Mouse (Mus musculus) olfactory bulb, adult 2 months (tissue): ENCODE measurements around the gene Atg101. TPM values are rescaled to one million over a fixed set of nuclear protein-coding genes. Genes with fewer than 3 reads are reported as not detected.

Experiments used
- H3K27ac ChIP-seq: fragments of 200-500 bp; 2 replicates; pipeline ENCODE4 v1.5.1; 2012; ENCODE audit warnings: low read depth, low read length; ENCODE audit not compliant: insufficient read depth
- H3K4me1 ChIP-seq: fragments of 200-500 bp; 2 replicates; pipeline ENCODE4 v1.6.1; 2012; ENCODE audit warnings: low read length; ENCODE audit not compliant: control insufficient read depth, insufficient read depth
- H3K4me3 ChIP-seq: fragments of 200-500 bp; 2 replicates; pipeline ENCODE4 v1.5.1; 2012; ENCODE audit warnings: mild to moderate bottlenecking, low read depth, low read length, moderate library complexity; ENCODE audit not compliant: insufficient read depth
- CTCF ChIP-seq: fragments of 200-500 bp; IDR thresholded peaks from 2 replicates; pipeline ENCODE4 v1.5.1; 2012; ENCODE audit warnings: low read depth, mild to moderate bottlenecking, low read length, moderate library complexity; ENCODE audit not compliant: insufficient read depth
- POLR2A ChIP-seq: fragments of 200-500 bp; IDR thresholded peaks from 2 replicates; pipeline ENCODE4 v1.6.1; 2012; ENCODE audit warnings: mild to moderate bottlenecking, low read depth, low read length, moderate library complexity; ENCODE audit not compliant: insufficient read depth
- WGBS: fragments of 180-500 bp; shearing (Covaris S2); methylation state at CpG from one replicate; pipeline ENCODE4 v1.1.7; 2018; 5-methylcytosine and 5-hydroxymethylcytosine counted together
- polyA plus RNA-seq: library from polyadenylated mRNA; stranded (reverse); fragments of >200 nt; gene quantifications from 2 replicates; pipeline ENCODE4 v1.2.4, GENCODE M21; 2012; ENCODE audit warnings: low replicate concordance; ENCODE audit not compliant: missing spikeins, insufficient read depth, insufficient read length

The Atg101 gene
- polyA plus RNA-seq, 1 experiment, result not detected

GRCm38 (mm10) chr15:101241236-101241635, 42.8 kb upstream of the Atg101 start:
- 26% methylated on average over 9 of the region's 9 CpGs for WGBS

DNA sequence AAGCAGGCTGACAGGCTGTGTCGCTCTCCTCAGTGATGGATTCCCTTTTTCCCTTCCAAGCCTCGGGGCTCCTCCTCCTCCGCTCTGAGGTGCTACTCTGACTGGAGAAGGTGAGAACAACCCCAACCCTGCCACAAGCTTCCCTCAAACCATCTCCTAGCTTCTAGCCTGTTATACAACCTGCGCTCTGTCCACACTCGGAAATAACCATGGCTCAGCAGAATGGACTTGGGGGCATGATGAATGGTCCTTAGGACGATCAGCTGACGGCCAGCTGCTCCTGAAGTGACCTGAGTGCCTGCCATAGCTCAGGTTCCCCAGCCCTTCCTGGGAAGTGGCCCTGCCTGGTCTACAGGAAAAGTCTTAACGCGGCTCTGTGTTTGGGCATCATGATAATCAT, 42.2 kb upstream of the Atg101 start:
- Histone ChIP-seq H3K4me1 (peaks cover 36% of the 10 kb centered on the region), H3K27ac (peak overlapping the region; percentile 94; the same call in 1 of the 2 replicates), H3K4me3 (no peak overlapping the region)
- TF ChIP-seq CTCF (no peak), POLR2A (no peak)
- WGBS, result 72% methylated on average over 9 of the region's 9 CpGs

More at GRCm38 (mm10) chr15:101241236-101241635, 42.8 kb upstream of the Atg101 start:
- Histone ChIP-seq H3K27ac (peak overlapping the region; percentile 94), H3K4me1 (peaks cover 36% of the 10 kb centered on the region), H3K4me3 (peak overlapping the region; percentile 49)
- TF ChIP-seq POLR2A (no peak), CTCF (no peak)

DNA sequence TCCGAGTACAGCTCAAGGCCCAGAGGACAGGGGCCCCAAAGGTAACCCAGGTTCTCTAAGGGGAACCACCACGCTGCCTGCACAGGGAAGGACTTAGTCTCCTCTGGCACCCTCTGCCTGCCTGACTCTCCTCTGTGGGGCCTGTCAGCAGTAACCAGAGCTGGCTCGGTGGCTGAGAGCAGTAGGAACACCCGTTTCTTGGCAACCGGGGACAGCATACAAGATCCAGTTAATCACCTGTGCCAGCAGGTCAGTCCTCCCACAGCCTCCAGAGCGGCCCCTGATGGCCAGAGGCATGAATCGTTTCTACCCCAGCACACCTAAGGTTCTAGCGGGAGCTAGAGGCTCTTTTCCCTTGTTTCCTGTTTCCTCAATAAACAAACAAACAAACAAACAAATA, 41.4 kb upstream of the Atg101 start:
- Histone ChIP-seq H3K27ac (no peak overlapping the region), H3K4me3 (no peak overlapping the region), H3K4me1 (peaks cover 39% of the 10 kb centered on the region)
- 42% methylated on average over 8 of the region's 8 CpGs for WGBS
- TF ChIP-seq POLR2A (no peak), CTCF (no peak)

- H3K4me3 ChIP-seq, result no peak overlapping the region
- H3K27ac ChIP-seq, result no peak overlapping the region
- TF ChIP-seq CTCF (no peak), POLR2A (no peak)
- H3K4me1 ChIP-seq, result peaks cover 36% of the 10 kb centered on the region
- 70% methylated on average over 3 of the region's 3 CpGs for WGBS
These were observed 40.1 kb upstream of the Atg101 start for GRCm38 (mm10) chr15:101244012-101244411.

DNA sequence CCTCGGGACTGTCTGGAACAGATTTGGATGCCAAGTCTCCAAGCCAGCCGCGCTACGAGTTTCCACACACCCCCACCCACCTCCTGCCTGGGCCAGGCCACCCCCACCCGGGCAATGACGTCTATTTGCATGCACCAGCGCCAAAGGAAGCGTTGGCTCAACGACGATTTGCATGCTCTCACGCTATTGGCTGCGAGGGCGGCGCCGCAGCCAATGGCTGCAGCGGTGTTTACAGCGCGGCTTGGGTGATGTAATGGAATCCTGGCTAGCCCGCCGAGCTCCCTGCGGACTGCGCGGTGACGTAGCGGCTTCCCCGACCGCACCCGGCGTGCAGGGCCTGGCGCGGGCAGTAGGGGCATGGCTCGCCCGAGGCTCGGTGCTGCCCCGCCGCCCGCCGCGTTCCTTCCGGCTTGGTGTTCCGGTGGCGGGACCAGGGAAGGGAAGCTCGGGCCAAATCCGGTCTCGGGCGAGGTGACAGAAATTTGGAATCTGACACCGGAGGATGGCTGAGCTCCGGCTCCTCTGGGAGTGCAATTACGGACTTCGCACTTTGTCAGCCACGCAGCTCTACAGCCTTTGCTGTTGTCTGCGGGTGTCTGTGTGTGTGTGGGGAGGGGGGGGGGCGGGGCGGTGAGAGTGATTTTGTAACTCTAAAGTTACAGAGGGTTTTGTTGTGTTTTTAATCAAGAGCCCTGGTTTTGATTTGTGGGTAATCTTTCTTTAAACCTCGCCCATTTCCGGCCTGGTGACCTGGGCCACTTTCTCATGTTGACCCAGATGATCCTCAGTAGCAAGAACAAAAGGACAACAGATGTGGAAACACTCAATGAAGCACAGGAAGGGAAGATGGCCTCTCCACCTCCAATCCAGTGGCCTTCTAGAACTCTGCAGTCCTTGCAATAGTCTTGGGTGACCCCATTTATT, 37.6 kb upstream of the Atg101 start:
- H3K4me1 ChIP-seq, result peaks cover 23% of the 10 kb centered on the region
- 1% methylated on average over 56 of the region's 56 CpGs for WGBS

GRCm38 (mm10) chr15:101247155-101247498, 36.9 kb upstream of the Atg101 start:
- H3K4me1 ChIP-seq, result peaks cover 18% of the 10 kb centered on the region
- H3K4me3 ChIP-seq, result no peak overlapping the region
- WGBS, result 85% methylated on average over 1 of the region's 1 CpGs
- TF ChIP-seq CTCF, result no peak
- TF ChIP-seq POLR2A, result no peak
- H3K27ac ChIP-seq, result 0 out of 2 replicates have a peak overlapping the region, but pooled peaks have one; percentile 42

More for the DNA sequence above, 37.6 kb upstream of the Atg101 start:
- peak overlapping the region; percentile 51 for H3K4me3 ChIP-seq
- TF ChIP-seq POLR2A (peak; percentile 65; the same call in 1 of the 2 replicates), CTCF (no peak)
- peak overlapping the region; percentile 92 for H3K27ac ChIP-seq

- WGBS, result 51% methylated on average over 5 of the region's 5 CpGs
- Histone ChIP-seq H3K4me3 (no peak overlapping the region), H3K4me1 (peaks cover 16% of the 10 kb centered on the region), H3K27ac (peak overlapping the region; percentile 49)
- TF ChIP-seq CTCF (no peak), POLR2A (no peak)
These were observed 35.9 kb upstream of the Atg101 start for GRCm38 (mm10) chr15:101248029-101248710.

DNA sequence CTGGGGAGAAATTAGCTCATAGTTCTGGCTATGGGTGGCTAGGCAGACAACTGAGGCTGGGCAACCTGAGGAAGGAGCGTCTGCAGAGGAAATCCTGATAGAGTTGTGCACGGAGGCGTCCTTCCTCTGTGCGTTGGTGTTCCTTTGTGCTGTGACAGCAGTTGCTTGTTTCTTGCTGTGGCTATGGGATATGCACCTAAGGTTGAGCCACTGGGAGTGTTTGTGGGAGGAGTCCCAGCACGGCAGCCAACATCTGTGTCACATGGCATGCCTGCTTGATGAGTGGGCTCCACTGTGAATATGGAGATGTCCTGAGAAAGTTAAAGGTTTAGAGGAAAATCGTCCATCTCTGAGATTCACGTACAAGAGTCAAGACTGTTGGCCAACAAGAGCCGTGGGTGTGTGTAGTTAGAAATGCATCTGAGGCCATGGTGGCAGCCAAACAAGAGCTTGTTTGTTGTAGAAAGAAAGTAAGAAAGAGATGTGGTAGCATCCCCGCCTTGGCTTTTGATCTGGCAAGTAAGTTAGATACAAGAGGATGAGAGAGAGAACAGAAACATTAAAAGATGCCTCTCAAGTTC, 33.8 kb upstream of the Atg101 start:
- H3K4me1 ChIP-seq, result peaks cover 24% of the 10 kb centered on the region
- H3K4me3 ChIP-seq, result no peak overlapping the region
- no peak overlapping the region for H3K27ac ChIP-seq
- 72% methylated on average over 9 of the region's 9 CpGs for WGBS
- no peak for TF ChIP-seq POLR2A
- no peak for TF ChIP-seq CTCF
